Comparison of ENCODE assay signal across 8 mouse cellular contexts in genomic region chr3:122729601-122729959, GRCm38 (mm10). TPM values are rescaled to one million over a fixed set of nuclear protein-coding genes. Genes with fewer than 3 reads are reported as not detected.
DNase-seq lines count a peak whose midpoint lies in the region; ATAC-seq lines count a peak whose summit lies in the region.

No protein-coding gene starts in this region.

- H3K4me3 ChIP-seq in neural tube, embryonic 11.5 days (ENCODE audit: low read depth, low read length) = peak overlapping the region; percentile 73
- peak overlapping the region; percentile 81 for H3K4me3 ChIP-seq in forebrain, embryonic 10.5 days

- no peaks in the 10 kb centered on the region for H3K4me1 ChIP-seq in neural tube, embryonic 11.5 days (ENCODE audit: control insufficient read depth, insufficient read depth, low read length)
- H3K4me1 ChIP-seq in forebrain, embryonic 10.5 days = peaks cover 37% of the 10 kb centered on the region

- H3K9me3 ChIP-seq in neural tube, embryonic 11.5 days (ENCODE audit: control insufficient read depth, low read length) = no peaks in the 10 kb centered on the region
- no peaks in the 10 kb centered on the region for H3K9me3 ChIP-seq in forebrain, embryonic 10.5 days

- peak; percentile 65 for ATAC-seq in neural tube, embryonic 11.5 days (ENCODE audit: insufficient read depth, low FRiP score, low TSS enrichment)

- WGBS in neural tube, embryonic 11.5 days = 0% methylated on average over 22 of the region's 22 CpGs
- WGBS in forebrain, embryonic 10.5 days = under 1% methylated on average over 22 of the region's 22 CpGs

- no peak for DNase-seq in neural tube, embryonic 11.5 days (ENCODE audit: low spot score)
- DNase-seq in neural tube, embryonic 10.5 days (ENCODE audit: extremely low spot score, low spot score) = no peak
- no peak for DNase-seq in forebrain, embryonic 10.5 days (ENCODE audit: extremely low spot score, low spot score)
- peak; percentile 76 to 84 for DNase-seq in heart, postnatal 10 days
- DNase-seq in kidney, postnatal 25 days = peak; percentile 55 to 70
- DNase-seq in lung, postnatal 4 days = peak; percentile 79 to 89
- DNase-seq in spleen, adult 12 weeks (ENCODE audit: low spot score) = peak; percentile 0
- no peak for DNase-seq in layer of hippocampus, adult 9-11 months

- peak overlapping the region; percentile 88 for H3K9ac ChIP-seq in neural tube, embryonic 11.5 days (ENCODE audit: low read length)

- peak overlapping the region; percentile 86 for H3K4me2 ChIP-seq in neural tube, embryonic 11.5 days (ENCODE audit: low read depth)

- peak overlapping the region; percentile 69 for H3K27ac ChIP-seq in neural tube, embryonic 11.5 days (ENCODE audit: low read depth, low read length)
- H3K27ac ChIP-seq in forebrain, embryonic 10.5 days = peak overlapping the region; percentile 96

- intact Hi-C loops in heart, postnatal 10 days (cut with DNase I) = loop anchor here (2.0 kb wide), 1 partner anchor 83 kb away; no protein-coding TSS in a partner anchor

- no peaks in the 10 kb centered on the region for H3K27me3 ChIP-seq in neural tube, embryonic 11.5 days (ENCODE audit: control insufficient read depth, insufficient read depth, low read length)
- peaks cover 9% of the 10 kb centered on the region for H3K27me3 ChIP-seq in forebrain, embryonic 10.5 days (ENCODE audit: poor library complexity, severe bottlenecking)

- no peaks in the 10 kb centered on the region for H3K36me3 ChIP-seq in neural tube, embryonic 11.5 days (ENCODE audit: control insufficient read depth, insufficient read depth, low read length)
- no peaks in the 10 kb centered on the region for H3K36me3 ChIP-seq in forebrain, embryonic 10.5 days (replicated peaks)

RNA-seq across cellular contexts. Expression of gene Pde5a, which starts 0.8 kb away (rescaled TPM):
- polyA plus RNA-seq in neural tube, embryonic 11.5 days (2014; fragmentation: Nextera tagmentation; extraction: Ambion mirVana) = 2.8 and 3.2 TPM in 2 replicates
- 3.0 and 3.7 TPM in 2 replicates for polyA plus RNA-seq in forebrain, embryonic 10.5 days (2016; fragmentation: Nextera tagmentation; extraction: Ambion mirVana)
- total RNA-seq in heart, postnatal 10 days (2021) = 10 to 100 TPM; 10.5 to 12.9 TPM

Comparison
In these comparisons a context has a peak if more than half of its experiments do, and no peak if none do; other contexts are left out.
1. DNase-seq: peak in heart, postnatal 10 days (2 of 2), kidney, postnatal 25 days (2 of 2), lung, postnatal 4 days (2 of 2) and spleen, adult 12 weeks (single experiment); none in neural tube, embryonic 11.5 days (single experiment), neural tube, embryonic 10.5 days (single experiment), forebrain, embryonic 10.5 days (single experiment) and layer of hippocampus, adult 9-11 months (single experiment).